Mouse (Mus musculus): ENCODE results near the gene Bbc3.
"Not testable (repeated sequence)": the region's sequence is repeated elsewhere in the genome, so short reads cannot be mapped to it uniquely, and the experiment has no call there.

Gene Bbc3

DNA sequence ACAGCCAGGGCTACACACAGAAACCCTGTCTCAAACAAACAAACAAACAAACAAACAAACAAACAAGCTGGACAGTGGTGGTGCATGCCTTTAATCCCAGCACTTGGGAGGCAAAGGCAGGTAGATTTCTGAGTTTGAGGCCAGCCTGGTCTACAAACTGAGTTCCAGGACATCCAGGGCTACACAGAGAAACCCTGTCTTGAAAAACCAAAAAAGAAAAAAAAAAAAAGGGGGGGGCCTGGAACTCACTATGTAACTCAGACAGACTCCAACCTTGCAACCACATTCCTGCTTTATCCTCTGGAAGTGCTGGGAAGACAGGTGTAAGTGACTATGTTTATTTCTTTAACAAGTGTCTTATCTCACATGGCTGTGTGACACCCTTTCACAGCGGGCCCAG, at the start of gene Bbc3:
Bbc3 (plus strand) TSS at position 301 of the 400 bp plus-strand sequence.
- DNase-seq: not testable (repeated sequence)

- DNase-seq: no peak
Observed at GRCm38 (mm10) chr7:16259110-16259590, 49.0 kb upstream of the Bbc3 start, which contains the start of gene C5ar1. TSS of gene C5ar1 (minus strand) at chr7:16259540.

- no peak for DNase-seq
Observed at GRCm38 (mm10) chr7:16261097-16261496, 47.1 kb upstream of the Bbc3 start.

DNA sequence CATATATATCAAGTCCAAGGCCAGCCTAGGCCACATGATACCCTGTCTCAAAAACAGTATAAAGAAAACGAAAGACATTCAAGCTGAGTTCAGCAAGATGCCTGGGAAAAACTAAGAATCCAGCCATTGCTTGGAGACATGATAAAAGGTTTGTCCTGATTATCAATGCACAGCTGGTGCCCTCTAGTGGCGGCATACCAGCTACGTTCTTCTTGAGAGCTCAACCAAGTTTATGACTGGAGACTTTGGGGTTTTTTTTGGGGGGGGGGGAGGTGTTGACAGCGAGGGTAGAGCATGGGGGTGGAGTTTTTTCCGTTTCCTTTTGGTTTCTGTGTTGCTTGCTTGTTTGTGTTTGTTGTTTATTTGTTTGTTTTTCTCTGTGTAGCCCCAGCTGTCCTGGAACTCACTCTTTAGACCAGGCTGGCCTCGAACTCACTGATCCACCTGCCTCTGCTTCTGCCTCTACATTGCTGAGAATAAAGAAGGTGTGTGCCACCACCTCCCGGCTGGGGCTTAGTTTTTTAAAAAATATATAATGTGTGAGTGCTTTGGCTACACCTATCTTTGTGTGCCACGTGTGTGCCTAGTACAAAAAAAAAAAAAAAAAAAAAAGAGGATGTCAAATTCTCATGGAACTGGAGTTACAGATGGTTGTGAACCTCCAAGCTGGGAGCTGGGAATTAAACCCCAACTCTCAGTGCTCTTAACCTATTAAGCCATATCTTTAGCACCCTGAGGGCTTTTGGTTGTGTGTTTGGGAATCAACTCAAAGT, 45.0 kb upstream of the Bbc3 start:
- DNase-seq: peak; percentile 85 to 95

GRCm38 (mm10) chr7:16263843-16264242, 44.4 kb upstream of the Bbc3 start:
- no peak for DNase-seq

DNA sequence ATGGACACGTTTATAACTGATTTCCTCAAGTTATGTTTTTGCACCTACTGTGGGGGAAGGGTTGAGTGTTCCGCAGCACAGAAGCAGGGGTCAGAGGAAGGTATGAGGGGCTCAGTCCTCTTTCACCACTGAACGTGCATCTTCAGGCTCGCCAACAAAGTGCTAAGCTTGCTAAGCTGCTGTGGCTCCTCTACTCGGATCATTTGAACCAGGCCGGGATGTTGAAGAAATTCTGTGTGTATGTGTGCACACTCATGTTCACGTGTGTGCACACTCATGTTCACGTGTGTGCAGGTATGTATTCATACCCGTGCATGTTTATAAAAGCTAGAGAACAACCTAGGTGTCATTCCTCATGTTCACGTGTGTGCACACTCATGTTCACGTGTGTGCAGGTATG, 42.3 kb upstream of the Bbc3 start:
- DNase-seq: no peak

DNA sequence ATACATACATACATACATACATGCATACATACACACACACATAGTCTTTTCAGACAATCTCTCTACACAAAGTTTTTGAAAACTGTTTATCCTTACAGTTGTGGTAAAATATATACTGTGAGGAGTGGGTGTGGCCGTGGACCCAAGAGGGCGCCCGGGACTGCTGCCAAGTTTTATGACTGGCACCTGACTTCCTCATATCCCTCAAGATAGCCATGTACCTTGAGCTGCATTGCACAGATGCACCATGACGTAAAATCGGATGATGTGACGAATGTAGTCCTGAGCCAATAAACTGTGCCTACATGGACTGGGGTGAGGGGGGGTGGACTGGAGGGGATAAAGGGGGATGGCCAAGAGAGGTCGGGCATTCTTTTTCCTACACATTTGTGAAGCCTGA, 41.6 kb upstream of the Bbc3 start:
- not testable (repeated sequence) for DNase-seq

DNA sequence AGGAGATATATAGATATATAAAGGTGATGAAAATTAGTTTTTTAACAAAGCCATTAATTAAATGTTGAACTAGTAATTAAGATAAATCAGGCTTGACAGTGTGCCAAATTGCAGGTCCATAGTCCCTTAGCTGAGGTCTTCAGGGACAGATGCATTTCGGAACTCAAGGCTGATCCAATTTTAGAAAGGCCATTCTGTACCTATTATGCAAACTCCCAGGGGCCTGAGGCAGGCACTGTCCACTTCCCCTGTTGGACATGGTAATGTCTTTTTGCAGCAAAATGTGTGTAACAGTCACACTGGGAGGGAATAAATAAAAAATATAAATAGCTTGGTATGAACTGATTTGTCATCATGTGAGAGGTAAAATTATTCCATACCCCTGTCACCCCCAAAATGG, 37.1 kb upstream of the Bbc3 start:
- no peak for DNase-seq

DNA sequence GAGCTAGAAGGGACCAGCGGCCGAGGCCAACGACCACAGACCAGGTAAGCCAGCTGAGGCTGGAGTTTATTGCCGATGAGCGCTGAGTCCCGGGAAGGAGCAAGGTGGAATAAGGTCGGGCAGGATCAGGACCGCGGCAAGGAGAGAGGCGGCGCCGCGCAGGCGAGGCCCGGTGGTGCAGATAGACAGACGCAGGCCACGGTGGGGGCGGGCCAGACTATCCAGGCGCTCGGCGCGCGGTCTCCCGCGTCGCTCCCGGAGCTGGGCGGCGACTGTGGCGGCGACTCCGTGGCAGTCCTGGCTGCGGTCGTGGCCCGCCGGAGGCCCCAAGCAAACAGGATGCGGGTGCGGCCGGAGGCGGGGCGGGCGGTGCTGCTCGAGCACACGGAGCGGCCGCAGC, 35.5 kb upstream of the Bbc3 start:
- DNase-seq: peak; percentile 79 to 87

DNA sequence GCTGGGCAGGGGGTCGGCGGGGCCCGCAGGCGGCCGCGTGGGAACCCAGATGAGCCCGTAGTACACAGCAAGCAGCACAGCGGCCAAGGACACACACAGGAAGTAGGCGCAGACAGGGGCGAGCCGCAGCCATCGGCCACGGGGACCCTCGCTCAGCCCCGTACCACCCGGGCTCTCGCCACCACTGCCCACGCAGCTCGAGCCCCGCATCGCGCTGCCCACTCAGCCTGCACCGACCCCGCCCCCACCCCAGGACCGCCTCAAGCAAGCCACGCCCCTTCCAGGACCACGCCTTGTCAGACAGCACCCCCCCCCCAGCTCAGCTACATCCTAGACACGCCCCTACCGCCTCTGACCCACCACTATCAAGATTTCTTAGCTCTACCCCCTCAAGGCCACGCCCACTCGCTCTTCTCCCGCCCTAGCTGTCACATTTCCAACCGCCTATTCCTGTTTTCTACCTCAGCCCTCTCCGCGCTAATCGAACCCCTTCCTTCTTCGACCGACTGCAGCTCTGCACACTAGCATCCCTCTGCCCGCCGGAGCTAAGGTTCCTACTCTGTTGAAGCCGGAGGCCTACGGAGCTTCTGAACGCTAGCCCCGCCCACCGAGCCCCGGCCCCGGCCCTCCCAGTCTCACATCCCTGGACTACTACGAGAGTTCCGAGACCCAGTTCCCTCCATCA, 35.0 kb upstream of the Bbc3 start, which contains the start of gene Inafm1:
Inafm1 (minus strand) TSS at position 537 of the 685 bp plus-strand sequence.
- peak; percentile 94 to 95 for DNase-seq

GRCm38 (mm10) chr7:16273766-16274140, 34.4 kb upstream of the Bbc3 start:
- peak; percentile 82 to 85 for DNase-seq

DNA sequence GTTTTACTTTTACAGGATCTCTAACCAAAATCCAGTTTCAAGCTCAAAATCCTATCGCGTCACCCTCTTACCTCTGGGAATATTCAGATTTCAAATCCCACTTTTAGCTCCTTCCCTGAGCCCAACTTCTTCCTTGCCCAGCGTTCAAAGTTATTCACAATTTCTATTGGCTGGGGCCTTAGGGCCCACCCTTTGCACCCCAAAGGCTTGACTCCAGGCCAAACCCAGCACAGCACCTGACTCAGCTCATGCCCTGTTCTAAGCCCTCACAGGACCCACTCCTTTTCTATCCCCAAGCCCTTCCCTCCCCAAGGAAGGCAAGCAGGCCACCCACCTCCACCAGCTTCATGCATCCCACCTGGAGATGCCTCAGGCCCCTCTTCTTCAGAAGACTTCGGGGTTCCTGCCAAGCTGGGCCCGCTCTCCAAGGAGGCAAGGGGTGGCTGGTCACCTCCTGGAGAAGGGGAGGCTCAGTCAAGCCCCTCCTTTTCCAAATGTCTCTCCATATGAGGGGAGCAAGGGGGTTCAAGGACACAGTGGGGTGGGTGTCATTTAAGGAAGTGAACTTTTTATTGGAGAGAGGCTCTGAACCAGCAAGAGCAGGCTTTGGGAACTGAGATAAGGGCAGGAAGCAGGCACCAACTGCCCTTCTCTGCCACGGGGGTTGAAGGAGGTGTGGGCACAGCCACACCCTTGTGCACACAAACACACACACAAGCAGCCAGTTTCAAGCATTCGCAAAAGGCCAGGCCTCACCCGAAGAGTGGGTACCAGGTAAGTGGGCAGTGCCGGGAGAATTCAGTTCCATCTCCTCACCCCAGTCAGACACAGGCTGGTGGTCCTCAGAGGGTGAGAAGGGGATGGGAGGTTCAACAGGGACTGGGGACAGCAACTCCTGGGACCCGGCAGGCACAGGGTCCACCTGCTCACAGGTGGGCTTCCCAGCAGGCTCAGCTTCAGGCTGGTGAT, 33.0 kb upstream of the Bbc3 start:
- DNase-seq: peak in 1 of 2 experiments; percentile 25

DNA sequence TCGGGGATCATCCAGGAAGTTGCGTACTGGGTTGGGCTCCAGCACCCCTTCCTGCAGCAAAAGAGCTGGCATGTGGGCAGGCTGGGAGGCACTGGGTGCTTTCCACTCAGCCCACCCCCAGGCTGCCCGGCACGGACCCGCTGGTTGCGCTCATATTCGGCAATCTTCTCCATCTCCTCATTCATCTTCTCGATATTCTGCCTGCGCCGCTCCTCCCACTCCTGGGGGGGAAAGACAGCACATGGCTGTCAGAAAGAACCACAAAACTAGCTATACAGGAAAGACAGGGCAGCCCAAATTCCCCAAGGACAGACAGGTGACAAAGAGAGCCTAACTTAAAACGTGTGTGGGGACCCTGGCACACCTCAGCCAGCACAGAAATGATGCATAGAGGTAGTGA, 27.5 kb upstream of the Bbc3 start:
- DNase-seq: no peak

DNA sequence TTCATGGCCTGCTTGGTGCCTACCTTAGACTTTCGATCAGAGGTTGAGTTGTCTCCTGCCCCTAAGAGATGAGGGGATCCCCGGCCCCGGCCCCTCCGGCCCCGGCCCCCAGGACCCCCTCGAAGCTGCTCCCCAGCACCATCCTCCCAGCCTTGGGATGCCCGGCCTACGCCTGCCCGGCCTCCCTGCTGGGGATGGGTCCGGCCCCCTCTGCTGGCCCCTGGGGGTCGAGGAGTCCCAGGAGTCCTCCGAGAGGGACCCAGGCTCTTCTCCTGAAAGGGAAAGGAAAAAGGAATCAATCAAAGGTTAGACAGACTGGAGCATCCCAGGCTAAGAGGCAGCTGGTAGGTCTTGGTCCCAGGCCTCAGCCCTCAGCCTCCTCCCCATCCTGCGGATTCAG, 25.9 kb upstream of the Bbc3 start:
- no peak for DNase-seq

DNA sequence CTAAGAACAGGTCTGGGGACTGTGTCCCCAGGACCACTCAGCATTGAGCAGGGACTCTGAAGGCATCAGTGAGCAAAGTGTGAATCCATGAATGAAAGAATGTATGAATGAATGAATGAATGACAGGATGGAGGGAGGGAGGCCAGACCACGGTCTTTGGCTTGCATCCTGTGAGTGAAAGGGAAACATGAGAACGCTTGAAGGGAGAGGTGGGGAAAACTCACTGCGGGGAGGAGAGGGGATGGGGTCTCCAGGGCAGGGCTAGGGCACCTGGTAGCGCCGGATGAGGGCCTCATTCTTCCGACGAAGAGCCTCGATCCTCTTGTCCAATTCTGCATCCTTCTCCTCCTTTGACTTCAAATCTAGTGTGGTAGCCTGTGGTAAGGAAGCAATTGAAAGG, 24.2 kb upstream of the Bbc3 start:
- DNase-seq: no peak

GRCm38 (mm10) chr7:16284904-16285303, 23.3 kb upstream of the Bbc3 start:
- no peak for DNase-seq

DNA sequence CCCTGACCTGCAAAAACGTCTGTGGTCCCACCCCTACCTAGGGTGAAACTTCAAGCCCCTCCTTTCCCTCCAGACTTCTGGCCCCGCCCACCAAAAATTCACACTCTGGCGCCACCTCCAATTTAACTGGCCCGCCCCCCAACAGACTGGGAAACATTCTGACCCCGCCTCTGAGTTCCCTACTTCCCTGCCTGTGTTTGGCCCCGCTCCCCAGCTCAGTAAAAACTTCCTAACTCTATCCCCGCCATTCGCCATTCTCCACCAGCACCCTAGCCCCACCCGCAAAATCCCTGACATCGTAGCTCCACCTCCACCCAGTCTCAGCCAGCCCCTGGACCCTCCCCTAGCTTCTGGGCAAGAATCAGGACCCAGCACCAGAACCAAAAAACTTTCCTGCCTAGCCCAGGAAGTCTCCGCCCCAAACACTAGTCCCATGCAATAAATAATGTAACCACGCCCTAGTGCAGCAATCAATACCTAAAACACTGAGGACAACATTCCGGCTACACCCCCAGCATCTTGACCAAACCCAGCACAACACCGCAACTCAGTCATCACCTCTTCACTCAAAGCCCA, 22.7 kb upstream of the Bbc3 start:
- DNase-seq: peak; percentile 86 to 87

- DNase-seq: peak; percentile 100
Observed at GRCm38 (mm10) chr7:16286026-16286961, 21.9 kb upstream of the Bbc3 start, which contains the start of gene Ccdc9. TSS of gene Ccdc9 (minus strand) at chr7:16286795.

DNA sequence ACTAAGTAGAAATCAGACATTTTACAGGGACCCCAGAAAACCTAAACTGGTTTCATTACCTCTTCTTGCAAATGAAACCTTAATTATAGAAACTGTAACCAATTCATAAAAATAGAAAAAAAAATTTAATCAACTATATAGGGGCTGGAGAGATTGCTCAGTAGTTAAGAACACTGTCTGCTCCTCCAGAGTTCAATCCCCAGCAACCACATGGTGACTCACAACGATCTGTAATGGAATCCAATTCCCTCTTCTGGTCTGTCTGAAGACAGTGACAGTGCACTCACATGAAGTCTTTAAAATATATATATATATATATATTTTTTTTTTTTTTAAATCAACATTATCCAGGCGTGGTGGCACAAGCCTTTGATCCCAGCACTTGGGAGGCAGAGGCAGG, 21.2 kb upstream of the Bbc3 start:
- no peak for DNase-seq

GRCm38 (mm10) chr7:16287791-16288190, 20.4 kb upstream of the Bbc3 start:
- no peak for DNase-seq

- DNase-seq: peak; percentile 36 to 65
Observed at GRCm38 (mm10) chr7:16294346-16294745, 13.8 kb upstream of the Bbc3 start.
